Mouse (Mus musculus): ENCODE data around the gene Cdk12. TPM values are rescaled to one million over a fixed set of nuclear protein-coding genes. Genes with fewer than 3 reads are reported as not detected.

Cdk12 gene
- total RNA-seq (2023): 107 TPM

DNA sequence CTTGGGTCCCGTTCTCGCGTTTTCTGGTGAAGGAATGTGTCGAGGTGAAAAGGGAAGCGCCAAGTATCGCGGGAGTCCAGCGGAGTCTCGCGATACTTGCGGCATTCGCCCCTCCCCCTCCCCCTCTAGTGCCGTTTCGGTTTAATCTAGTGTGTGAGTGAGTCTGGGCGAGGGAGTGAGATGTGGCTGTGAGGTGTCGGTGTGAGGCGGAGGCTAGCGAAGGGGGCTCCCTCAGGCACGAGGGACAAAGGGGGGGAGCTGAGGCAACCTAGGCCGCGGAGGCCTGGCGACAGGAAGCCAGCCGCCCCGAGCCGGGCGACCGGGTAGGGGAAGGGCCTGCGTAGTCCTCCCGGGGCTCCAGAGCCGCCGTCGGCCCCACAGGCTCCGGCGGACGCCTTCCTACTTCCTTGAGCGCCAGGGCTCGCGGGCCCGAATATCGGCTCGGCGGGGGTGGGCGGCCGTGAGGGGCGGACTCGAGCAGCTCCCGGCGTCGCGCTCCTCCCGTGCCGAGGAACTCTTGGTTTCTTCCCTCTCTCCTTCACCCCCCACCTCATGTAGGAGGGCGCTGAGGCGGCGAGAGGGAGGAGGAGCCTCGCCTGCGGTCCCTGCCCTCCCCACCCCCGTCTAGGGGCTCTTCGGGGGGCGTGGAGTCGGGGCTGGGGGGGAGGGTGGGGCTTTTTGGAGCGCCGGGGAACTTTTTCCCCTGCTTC, at the start of gene Cdk12:
Gene Cdk12, plus strand, starts transcription at position 419 of the 710 bp plus-strand sequence.

DNA sequence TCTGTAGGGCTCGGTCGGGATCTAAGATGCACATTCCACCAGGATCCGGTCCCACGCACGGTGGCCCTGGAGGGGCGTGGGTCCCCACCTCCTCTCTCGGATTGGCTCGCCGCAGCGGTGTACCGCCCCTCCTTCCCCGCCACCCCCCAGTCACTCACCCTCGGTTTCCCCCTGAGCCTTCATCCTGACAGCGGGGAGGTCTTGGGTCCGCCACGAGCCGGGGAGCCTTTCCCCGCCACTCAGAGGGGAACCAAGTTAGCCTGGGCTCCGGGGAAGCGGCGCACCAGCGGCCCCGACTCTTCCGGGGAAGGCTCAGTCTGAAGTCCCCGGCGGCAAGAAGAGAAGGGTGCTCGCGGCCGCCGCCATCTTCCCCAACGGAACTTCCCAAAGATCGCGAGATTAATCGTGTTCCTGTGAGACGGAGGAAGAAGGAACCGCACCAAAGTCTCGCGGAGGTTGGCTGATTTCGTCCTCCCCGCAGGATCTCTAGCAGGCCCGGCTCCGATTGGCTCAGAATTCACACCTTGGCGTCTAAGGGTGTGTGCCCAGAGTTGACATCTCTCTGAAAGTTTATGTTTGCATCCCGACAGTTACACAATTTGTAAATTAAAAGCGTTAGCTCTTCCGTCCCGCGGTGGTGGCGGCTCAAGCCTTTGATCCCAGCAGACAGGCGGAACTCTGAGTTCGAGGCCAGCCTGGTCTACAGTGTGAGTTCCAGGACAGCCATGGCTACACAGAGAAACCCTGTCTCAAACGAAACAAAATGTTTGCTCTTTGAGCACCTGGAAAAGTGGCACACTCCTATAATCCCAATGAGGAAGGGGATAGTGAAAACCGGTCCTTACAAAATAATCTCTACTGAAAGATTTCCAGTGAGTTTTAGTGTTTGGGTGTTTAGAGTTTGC, 9.7 kb upstream of the Cdk12 start, which contains the start of gene Med1:
Gene Med1, minus strand, starts transcription at position 393 of the 905 bp plus-strand sequence.

Other genes with a start within 250 kb of the Cdk12 start
- gene Plxdc1, start 216.6 kb upstream of the Cdk12 start, total RNA-seq (2023): 1.2 TPM
- gene Arl5c, start 206.9 kb upstream of the Cdk12 start, total RNA-seq (2023): 55.7 TPM
- 28.2 TPM for gene Cacnb1, start 180.0 kb upstream of the Cdk12 start, total RNA-seq (2023)
- 2,682 TPM for gene Rpl19, start 176.3 kb upstream of the Cdk12 start, total RNA-seq (2023)
- 0.41 TPM for gene Stac2, start 149.6 kb upstream of the Cdk12 start, total RNA-seq (2023)
- 43.0 TPM for gene Fbxl20, start 52.7 kb upstream of the Cdk12 start, total RNA-seq (2023)
- 75.6 TPM for gene Med1, start 9.8 kb upstream of the Cdk12 start, total RNA-seq (2023)
- gene Neurod2, start 126.6 kb downstream of the Cdk12 start, total RNA-seq (2023): not detected
- not detected for gene Ppp1r1b, start 145.3 kb downstream of the Cdk12 start, total RNA-seq (2023)
- gene Stard3, start 155.3 kb downstream of the Cdk12 start, total RNA-seq (2023): 43.7 TPM
- not detected for gene Tcap, start 180.8 kb downstream of the Cdk12 start, total RNA-seq (2023)
- gene Pnmt, start 183.4 kb downstream of the Cdk12 start, total RNA-seq (2023): not detected
- gene Pgap3, start 197.4 kb downstream of the Cdk12 start, total RNA-seq (2023): 9.3 TPM
- gene Erbb2, start 209.4 kb downstream of the Cdk12 start, total RNA-seq (2023): 0.18 TPM
- gene Mien1, start 235.9 kb downstream of the Cdk12 start, total RNA-seq (2023): 55.7 TPM
- 1.2 TPM for gene Grb7, start 243.3 kb downstream of the Cdk12 start, total RNA-seq (2023)